Mouse (Mus musculus) left cerebral cortex, adult 18-20 months (tissue): ENCODE data around the gene 4930558K02Rik. TPM values are rescaled to one million over a fixed set of nuclear protein-coding genes. Genes with fewer than 3 reads are reported as not detected.

Experiments used
- DNase-seq, 2 experiments: peaks; one replicate each; pipeline ENCODE4 v3.0.0; 2021 to 2022; ENCODE audit warnings: low spot score in 2 of 2, mixed read lengths in 1 of 2
- total RNA-seq, 2 experiments: library from RNA; stranded (reverse); gene quantifications; 2 replicates each; pipeline ENCODE4 v1.2.3; 2021

The 4930558K02Rik gene
- total RNA-seq, 2 experiments from 2014 or later = not detected

DNA sequence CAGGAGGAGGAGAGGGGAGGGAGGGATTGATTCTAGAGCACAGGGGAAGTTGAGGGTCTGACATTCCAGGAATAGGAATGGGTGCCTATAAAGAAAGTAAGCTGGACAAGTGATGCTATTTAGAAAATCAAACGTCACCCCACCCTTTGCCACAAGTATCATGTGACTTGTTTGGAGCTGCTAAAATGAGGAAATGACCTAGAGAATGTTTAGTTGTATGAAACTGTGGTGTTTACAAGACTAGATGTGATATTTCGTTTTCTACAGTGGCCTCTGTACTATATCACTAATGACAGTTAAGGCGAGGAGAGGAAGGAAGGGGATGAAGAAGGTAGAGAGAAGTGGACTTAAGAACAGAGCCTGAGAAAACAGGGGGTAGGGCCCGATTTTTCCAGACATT lies 19.3 kb upstream of the 4930558K02Rik start:
- DNase-seq = no peak

DNA sequence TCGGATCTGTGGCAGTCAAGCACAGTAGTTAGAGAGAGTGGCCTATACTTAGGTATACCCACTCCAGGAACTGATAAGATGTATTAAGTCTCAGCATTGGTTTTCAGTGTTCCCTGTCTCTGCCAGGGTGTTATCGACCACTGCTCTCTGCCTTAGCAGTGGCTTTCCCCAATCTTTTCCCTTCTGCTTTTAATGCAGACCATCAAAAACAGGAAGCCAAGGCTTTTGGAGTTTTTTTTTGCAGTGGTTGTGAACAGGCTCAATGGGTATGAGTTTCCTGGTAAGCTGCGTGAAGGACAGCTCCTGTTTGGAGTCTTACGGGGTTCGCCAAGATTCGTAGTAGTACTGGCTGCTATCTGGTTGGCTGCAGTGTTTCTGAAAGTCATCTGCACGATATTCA lies 13.0 kb upstream of the 4930558K02Rik start:
- DNase-seq = no peak

DNA sequence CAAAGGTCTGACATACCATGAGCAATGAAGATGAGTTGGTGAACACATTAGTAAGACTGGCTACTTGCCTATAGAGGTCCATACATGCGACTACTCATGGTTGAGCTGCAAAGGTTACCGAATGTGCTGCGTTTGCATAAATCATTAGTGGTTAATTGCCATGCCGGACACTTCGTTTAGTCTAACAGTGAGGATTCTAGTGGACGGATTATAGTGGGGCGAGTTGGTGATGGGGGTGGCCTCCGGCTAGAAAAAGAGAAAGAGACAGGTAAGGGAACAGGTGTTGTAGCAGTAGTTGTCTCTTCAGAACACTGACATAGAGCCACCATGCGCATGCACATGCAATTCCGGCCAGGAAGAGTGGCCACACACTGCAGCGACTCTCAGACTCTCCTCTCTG lies 12.4 kb upstream of the 4930558K02Rik start:
- DNase-seq = no peak

DNA sequence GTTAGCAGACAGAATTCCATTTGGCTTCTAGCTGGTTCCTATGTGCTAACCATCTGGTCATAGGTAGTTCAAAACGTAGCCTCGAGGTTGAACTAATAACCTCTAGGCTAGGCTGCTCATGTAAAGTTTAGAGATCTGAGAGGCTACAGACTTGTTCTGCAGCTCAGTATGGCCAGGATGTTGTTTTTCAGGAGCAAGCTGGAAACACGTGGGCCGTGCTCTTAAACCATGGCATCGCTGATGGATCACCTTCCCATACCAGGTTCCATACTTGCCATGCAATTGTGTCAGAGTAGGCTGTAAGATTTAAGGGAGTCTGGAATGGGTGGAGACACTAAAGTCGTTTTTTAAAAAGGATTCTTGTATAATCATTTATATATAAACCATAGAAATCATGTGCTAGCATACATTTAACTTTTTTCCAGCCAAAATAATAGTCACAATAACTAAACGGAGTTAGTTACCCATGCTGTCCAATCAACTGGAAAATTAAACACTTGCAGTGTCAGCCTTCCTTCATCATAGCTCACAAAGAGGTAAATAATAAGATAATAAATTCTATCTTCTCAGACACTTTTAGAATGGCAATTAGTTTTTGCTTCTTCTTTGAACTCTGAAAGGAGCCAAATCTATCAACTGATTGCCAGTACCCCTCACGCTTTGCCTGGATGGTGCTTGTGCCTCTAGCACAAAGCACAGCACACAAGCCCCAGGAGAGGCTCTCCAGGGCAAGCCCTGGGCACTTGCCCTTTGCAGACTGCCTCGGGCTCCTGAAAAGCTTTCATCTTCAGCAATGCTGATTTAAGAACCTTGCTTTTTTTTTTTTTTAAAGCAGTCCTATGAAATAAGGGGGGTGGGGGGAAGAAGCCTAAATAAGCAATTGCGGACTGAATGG lies 11.5 kb upstream of the 4930558K02Rik start:
- no peak for DNase-seq

DNA sequence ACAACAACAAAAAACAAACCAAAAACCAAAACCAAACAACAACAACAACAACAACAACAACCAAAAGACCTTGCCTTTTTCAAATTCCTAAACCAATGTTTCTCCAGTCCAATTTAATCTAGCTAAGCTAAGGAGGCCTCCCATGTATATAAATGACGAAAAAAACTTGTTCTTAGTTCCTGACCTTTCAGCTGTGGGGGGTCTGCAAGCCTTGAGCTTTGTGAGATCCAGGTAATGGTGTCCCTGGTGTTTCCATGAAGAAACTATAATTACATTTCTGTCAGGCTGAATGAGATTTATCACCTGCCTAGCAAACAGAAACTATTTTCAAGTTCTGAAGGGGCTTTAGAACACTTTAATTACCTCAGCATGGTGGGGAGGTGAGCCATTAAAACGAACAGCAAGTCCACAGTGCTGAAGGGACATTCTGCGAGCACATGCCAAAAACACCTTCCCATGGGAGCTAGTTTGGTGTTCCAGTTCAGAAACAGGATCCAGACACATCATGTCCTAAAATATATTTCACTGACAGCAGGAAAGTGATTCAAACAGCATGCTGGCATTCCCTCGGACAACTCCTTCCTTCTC lies 4.6 kb upstream of the 4930558K02Rik start:
- DNase-seq = no peak

DNA sequence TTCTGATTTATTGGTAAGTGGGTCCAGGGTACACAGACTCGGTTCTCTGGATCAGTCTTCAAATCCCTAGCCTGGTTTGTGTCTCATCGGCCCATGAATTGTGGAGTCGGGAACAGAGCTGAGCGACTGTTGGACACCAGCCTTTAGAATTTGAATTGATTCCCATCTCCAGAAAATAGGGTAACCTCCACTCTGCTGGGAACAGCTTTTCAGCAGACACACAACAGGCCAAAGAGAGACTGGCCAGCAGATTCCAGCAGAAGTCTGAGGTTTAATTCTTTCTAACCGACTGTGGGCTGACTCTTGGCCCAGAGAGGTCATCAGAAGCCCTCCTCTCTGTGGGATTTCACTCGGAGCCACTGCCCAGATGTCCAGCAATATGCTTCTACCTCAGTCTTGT lies 4.0 kb upstream of the 4930558K02Rik start:
- no peak for DNase-seq

DNA sequence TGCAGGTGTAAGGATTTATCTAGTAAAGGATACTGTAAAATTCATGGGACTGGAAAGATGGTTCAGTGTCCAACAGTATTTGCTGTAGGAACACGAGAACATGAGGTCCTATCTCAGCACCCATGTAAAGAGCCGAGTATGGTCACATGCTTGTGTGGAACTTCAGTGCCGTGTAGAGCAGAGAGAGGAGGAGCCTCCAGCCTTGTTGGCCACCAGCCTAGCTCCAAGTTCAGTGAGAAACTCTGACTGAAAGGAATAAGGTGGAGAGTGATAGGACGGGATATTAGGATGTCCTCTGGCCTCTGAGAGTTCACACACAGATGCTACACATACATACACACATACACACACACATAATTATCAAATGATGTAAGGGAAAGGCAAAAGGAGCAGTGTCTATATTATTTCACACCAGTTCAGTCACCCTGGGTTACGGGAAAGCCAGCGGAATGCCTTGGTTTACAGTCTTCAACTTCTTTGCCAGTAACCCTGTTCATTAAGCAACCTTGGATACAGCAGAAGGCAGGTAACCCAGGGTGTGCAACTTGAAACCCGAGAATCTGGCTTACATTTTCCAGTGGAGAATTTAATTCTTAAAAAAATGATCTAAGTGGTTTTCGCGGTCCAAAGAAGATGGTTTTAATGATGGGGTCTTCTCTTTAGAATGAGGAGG lies 1.3 kb upstream of the 4930558K02Rik start:
- no peak for DNase-seq

DNA sequence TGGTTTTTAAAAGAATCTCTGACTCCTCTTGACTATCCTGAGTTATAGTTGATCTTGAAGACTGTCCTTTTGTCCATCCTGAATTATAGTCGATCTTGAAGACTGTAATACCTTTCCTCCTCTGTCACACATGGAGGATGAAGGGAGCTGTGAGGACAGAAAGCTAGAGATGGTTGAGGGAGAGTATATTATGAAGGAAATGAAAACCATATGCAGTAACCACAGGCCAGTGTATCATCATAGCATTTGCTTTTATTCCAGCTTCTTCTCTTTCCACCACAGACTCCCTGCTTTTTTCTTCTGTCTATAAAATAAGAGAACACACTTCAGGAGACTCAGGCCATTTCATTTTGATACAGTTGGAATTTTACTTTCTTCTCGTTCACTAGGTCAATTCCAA lies 610 bp upstream of the 4930558K02Rik start:
- no peak for DNase-seq

DNA sequence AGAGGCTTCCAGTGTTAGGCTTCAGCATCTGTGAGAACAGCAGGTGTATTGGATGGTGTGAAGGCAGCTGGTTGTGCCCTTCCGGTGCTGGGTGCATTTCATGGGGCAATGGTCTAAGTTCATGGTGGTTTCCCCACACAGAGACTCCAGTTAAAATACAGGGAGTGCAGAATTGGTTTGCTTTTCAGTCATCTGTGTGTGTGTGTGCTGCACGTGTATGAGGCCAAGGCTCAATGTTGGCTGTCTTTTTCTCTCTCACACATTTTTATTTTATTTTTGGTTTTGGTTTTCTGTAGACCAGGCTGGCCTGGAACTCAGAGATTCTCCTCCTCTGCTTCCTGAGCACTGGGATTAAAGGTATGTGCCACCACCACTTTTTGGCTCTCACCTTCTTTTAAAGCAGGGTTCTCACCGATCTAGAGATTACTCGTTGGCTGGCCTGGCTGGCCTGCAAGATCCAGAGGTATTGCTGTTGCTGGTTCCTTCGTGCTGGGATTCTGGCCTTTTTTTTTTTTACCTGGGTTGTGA lies 1.2 kb downstream of the 4930558K02Rik start:
- DNase-seq = no peak

DNA sequence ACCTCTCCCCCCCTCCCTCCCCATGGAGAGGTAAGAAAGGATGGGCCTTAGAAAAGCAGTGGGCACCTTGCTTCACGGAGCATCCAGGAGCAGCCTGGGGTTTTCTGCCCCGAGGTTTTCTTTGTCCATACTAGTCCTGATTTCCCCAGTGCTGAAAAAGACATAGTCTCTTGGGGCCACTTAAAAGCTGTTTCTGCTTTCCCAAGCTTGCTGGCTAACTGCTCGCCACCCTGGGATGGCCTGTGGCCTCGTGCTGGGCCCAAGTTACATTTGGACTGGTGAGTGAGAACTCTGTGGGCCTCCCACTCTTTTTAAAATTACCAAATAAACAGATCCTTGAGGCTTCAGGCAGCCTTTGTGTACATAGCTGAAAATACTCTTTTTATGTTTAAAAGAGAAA lies 2.1 kb downstream of the 4930558K02Rik start:
- DNase-seq = no peak

DNA sequence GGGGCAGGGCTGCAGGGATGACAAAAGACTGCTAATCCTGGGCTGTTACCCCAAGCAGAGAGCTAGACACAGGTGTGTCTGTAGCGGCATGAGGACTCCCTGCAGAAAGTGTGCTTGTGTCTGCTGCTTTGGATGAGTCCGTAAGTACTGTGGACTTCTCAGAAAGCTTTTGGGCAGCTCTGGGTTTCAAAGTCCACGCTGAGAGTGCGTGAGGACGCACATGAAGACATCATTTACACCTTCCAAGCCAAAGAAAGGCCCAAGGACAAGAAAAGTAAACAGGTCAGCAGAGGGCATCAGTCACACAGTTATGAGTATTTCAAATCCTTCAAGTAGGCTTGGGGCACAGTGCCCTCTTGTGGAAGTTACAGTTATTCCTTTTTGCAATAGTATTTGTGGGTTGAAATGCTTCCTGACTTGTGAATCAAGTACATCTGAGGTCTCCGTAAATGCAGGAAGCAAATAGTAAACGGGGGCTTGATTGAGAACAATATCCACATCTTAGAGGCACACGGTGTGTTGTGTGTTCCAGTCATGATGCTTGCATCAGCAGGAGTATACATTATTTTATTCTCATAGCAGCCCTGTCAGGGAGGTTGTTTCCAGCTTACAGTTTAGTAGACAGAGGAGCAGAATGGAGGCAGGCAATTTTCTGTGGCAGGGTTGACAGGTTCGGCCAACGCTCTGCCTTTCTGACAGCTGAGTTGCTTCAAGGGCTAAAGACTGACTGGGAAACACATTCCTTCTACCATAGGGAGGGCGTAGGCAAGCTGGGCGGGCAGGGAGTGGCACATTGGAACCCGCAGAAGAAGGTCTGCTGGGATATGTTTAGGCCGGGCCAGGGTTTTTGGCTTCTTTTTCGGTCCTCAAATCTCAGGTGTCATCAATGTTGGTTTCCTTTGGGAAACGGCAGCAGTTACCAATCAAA lies 2.9 kb downstream of the 4930558K02Rik start:
- peak; percentile 73 for DNase-seq

DNA sequence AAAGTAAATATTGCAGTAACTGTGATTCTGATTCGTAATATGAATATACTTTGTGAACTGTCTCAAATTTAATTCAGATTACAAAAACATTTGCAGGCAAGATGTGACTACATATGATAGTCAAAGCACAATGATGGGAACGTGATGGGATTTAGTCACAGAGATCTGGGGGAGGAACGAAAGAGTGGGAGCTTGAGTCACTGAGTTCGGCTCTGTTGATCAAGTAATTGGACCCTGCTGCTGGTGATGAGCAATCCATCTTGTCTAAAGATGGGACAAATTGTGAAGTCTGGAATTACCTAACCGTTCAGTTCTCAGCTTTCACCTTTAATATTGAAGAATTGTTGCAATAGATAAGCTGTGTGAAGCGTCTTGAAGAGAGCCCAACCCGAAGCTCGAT lies 7.2 kb downstream of the 4930558K02Rik start:
- DNase-seq = no peak

DNA sequence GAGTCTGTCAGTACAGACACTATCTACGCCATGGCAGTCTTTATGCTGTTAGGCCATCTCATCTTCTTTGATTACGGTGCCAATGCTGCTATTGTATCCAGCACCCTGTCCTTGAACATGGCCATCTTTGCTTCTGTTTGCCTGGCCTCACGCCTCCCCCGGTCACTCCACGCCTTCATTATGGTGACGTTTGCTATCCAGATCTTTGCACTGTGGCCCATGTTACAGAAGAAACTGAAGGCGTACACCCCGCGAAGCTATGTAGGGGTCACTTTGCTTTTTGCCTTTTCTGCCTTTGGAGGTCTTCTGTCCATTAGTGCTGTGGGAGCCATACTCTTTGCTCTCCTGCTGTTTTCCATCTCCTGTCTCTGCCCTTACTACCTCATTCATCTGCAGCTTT lies 8.6 kb downstream of the 4930558K02Rik start:
- DNase-seq = no peak

DNA sequence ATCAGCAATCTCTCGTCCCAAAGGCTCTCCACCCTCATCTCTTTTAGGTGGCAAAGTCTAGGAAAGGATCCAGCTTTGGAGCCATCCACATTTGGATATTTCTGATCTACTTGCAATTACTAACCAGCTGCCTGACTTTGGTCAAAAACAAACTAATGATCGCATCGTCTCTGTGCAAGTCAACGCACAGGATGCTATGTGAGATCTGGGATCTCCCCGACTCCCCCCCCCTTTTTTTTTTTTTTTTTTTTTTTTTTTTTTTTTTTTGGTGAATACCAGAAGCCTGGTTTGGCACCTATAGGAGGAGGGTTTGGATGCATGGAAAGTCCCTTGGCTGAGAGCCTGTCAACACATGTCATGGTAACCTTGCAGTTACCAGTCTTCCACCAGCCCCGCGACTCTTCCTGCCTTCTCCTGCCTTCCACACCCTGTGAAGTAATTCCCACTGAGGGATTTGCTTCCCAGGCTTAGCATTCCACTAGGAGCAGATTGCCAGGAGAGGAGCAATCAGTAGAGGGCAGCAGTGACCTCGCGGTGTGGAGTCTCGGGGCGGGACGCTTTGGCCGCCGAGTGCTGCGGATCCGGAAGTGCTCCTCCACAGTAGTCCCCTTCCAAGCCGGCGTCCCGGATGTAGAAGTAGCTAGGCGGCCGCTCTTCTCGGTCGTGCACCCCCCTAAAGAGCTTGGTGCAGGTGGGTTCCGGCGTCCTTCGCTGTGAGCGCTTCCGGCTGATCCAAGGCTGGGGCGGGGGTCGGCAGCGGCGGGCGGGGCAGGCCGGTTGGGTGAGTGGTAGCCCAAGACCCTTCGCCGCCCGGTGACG lies 10.6 kb downstream of the 4930558K02Rik start, which contains the start of gene Pigc:
Gene Pigc (plus strand): TSS at position 598 of the 819 bp plus-strand sequence.
- peak; percentile 93 to 94 for DNase-seq

DNA sequence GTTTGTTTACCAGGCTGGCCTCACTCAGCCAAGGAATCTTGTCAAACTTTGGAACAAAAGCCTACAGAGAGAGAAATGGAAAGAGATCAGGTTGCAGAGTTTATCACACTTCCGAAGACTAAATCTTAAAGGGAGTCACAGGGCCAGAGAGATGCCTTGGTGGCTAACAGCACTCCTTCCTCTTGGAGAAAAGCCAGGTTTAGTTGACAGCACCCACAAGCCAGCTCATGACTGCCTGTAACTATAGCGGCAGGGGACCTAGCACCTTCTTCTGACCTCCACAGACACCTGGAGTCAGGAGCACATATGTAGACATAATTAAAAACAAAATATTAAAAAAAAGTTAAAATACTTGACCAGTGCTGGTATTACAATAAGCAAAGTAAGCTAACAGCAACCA lies 11.5 kb downstream of the 4930558K02Rik start:
- no peak for DNase-seq

DNA sequence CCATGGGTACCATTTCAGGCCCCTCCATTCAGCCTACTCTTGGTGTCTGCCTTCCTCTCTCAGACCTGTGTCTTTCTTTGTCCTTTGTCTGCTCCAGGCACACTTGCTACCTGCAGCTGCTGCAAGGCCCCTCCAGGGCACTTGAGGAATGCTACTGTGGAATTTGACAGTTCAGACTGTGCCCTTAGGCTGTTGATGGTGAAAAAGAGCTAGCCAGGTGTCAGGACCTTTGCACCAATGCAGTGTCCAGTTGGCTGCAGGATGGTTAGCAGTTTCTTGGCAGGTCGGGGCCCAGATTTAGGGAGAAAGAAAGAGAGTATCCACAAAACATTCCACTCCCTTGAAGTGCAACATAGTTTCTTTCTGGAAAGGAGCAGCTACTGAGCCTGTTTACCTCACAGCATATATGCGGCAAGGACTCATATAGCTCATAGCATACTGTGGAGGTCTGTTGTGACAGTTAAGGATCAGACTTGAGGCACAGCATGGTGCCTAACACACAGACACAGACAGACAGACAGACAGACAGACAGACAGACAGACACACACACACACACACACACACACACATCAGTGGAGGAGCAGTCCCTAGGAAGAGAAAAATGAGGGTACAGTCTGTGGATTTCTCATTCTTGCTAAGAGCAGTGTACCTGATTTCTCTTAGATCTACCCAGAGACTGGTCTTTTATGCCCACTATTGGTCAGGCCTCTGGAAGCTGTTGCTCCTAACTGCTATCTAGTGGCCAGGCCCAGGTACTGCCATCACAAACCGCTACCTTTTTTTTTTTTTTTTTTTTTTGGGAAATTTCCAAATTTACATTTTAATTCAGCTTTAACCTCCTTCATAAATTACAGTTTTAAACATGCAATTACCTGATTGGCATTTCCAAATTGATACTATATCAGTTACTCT lies 16.7 kb downstream of the 4930558K02Rik start:
- DNase-seq = no peak

DNA sequence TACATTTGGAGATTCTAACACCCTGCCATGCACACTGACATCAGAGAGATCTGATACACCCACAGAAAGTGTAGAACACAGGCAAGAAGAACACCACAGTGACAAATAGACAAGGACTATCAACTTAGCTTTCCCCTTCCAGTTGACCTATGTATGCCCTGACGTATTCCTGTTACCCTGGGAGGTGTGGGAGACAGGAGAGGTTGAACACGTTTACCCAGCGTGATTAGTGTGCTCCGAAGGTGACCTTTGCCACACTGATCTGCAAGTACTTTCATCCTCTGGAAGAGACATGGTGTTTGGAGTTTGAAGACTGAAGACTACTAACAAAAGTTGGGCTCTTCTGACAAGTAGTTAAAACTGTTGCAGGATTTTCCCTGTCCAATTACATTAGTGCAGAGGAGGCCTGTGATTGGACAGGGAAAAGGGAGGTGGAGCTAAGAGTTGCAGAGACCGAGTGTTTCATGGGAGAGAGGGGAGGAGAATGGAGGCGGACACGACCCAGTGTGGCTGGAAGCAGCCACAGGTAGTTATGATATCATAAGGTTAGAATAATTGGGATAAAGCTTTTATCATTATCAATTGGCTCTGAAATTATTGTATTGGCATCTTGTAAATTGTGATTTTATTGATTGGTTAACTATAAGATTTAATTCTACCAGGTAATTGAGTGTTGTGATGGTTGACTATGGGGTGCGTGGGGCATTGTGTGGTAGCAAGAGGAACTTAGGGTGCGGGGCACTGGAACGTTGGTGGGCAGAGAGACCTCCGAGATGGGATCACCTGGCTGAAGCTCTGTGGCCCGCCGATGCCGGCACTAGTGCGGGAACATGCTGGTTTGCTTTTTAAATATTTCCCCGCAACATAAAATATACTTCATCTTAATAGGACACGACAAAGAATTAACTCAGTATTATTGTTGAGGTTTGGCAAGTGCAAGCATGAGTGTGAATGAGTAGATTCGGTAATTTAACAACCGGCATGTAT lies 21.2 kb downstream of the 4930558K02Rik start:
- no peak for DNase-seq

DNA sequence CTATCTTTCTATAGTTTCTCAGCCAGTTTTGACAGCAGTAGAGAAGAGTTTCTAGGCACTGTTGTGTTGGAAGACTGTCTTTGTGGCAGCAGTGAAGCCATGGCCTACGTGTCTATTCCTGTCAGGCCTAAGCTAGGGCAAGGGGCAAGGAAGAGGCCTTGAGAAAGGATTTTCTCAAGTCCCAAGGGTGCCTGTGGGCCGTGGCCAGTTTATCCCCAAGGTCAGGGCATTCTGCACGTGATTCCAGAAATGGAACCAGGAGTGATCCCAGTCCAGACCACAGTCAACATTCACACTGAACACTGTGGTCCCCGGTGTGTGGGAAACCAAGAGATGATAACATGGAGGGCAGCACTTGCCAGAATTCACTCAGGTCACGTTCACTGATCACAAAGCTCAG lies 23.6 kb downstream of the 4930558K02Rik start:
- DNase-seq = no peak
